Mouse (Mus musculus): ENCODE data around the gene Gm20671. TPM values are rescaled to one million over a fixed set of nuclear protein-coding genes. Genes with fewer than 3 reads are reported as not detected.
"Not testable (repeated sequence)": the region's sequence is repeated elsewhere in the genome, so short reads cannot be mapped to it uniquely, and the experiment has no call there.

Gm20671 gene
- polyA plus RNA-seq, 1 experiment from 2014 or later, result not detected

DNA sequence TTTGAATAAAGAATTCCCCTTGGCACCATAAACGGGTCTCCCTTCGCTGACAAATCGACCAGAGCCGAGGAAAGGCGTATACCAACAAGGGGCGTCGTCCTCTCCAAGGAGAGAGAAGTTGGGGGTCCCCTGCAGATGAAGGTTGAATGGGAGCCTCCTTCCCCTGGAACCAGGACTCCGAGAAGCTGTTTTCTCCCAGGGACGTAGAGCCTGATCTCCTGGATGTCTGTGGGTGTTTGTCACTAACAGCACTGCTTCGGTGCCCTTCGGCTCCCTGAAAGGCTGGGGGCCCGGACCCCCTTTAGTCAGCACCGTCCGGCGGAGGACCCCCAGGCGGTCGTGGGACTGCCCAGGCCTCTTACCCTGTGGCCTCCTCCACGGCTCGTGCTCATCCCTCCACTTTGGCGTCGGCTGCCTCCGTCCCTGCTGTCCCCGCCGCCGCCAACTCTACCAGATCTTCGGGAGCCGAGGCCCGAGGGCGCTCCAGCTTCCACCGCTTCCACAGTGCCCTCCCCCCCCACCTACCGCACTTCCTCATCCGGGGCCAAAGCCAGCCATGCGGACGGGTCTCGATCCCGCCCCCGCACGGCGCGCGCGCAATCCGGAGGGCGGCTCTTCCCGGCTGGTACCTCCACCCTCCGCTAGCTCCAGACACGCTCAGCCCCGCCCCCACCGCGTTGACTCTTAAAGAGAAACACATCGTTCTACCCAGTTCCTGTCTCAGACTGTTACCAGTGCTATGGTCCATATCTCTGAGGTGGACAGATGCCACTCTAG lies 27.0 kb upstream of the Gm20671 start, which contains the start of gene Prr14l:
Gene Prr14l, minus strand, starts transcription at position 526 of the 777 bp plus-strand sequence.
- POLR2A ChIA-PET, result no interaction called here
- in situ Hi-C loops (cut with MboI; ENCODE audit: low pct_unique_long_range_greater_than_20kb), result no loop called here
- CTCF ChIA-PET, result interaction anchor here (1.3 to 2.3 kb wide), 3 partner anchors 13 to 31 kb away, joined by 4 to 6 read pairs (median 5); no protein-coding TSS in a partner anchor
- no peaks in the 10 kb centered on the region for H3K27me3 ChIP-seq
- DNase-seq (ENCODE audit: low read depth, low spot score) (peak; percentile 79), ATAC-seq (peak; percentile 84)
- TF ChIP-seq CTCF (IDR thresholded peaks at IDR 0.05), result no peak

DNA sequence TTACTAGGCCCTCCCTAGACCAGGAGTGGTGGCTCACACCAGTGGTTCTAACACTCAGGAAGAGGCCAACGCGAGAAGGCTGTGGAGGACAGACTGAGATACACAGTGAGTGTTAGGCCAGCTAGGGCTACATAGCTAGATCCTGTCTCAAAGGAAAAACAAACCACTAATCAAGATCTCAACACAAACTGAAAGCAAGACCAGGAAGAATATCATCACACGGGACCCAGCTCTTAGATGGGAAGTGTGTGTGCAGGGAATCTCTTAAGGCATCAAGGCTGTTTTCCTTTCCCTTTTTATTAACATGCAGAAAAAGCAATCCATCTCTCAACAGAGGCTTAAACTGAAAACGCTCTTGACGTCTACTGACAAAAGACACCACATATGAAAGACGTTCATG lies 25.1 kb upstream of the Gm20671 start:
- DNase-seq (ENCODE audit: low read depth, low spot score) (no peak), ATAC-seq (no peak)
- POLR2A ChIA-PET, result interaction anchor here (0.7 to 1.2 kb wide), 2 partner anchors 8 to 18 kb away, joined by 4 read pairs; no protein-coding TSS in a partner anchor
- no peaks in the 10 kb centered on the region for H3K27me3 ChIP-seq
- no peak for TF ChIP-seq CTCF (IDR thresholded peaks at IDR 0.05)
- CTCF ChIA-PET, result interaction anchor here (1.0 to 2.3 kb wide), 3 partner anchors 14 to 33 kb away, joined by 3 to 5 read pairs (median 4); no protein-coding TSS in a partner anchor
- in situ Hi-C loops (cut with MboI; ENCODE audit: low pct_unique_long_range_greater_than_20kb), result no loop called here

DNA sequence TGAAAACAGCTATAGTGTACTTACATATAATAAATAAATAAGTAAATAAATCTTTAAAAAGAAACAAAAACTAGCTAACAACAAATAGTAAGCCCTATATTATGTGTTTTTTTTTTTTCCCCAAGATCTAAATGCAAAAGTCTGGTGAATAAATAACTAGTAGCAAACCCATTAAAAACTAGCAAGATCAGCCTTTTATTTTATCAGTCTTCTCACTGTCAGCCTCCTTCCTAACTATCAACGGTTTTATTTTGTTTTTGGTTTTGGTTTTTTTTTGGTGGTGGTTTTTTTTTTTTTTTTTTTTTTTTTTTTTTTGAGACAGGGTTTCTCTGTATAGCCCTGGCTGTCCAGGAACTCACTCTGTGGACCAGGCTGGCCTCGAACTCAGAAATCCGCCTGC lies 22.7 kb upstream of the Gm20671 start:
- CTCF ChIA-PET, result interaction anchor here (0.9 kb wide), 1 partner anchor 18 kb away, joined by 3 read pairs; no protein-coding TSS in a partner anchor
- not testable (repeated sequence) for ATAC-seq

DNA sequence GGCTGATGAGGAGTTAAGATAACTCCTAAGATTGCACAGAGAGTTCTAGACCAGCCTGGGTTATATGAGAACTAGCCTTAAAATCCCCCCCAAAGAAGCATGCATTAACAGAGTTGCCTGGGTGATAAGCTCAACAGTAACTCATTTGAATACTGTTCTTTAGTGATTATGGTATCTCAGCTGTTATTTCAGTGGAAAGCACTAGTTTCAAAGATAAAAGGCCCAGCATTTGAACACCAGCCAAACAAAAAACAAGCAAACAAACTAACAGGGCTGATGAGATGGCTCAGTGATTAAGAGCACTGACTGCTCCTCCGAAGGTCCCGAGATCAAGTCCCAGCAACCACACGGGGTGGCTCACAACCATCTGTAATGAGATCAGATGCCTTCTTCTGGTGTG lies 22.3 kb upstream of the Gm20671 start:
- CTCF ChIA-PET, result interaction anchor here (0.9 kb wide), 1 partner anchor 17 kb away, joined by 3 read pairs; no protein-coding TSS in a partner anchor
- TF ChIP-seq CTCF (IDR thresholded peaks at IDR 0.05), result no peak
- ATAC-seq, result no peak
- in situ Hi-C loops (cut with MboI; ENCODE audit: low pct_unique_long_range_greater_than_20kb), result no loop called here
- POLR2A ChIA-PET, result no interaction called here
- no peak for DNase-seq (ENCODE audit: low read depth, low spot score)
- no peaks in the 10 kb centered on the region for H3K27me3 ChIP-seq

More for the DNA sequence above, 22.7 kb upstream of the Gm20671 start:
- H3K27me3 ChIP-seq; DNase-seq (ENCODE audit: low read depth, low spot score); in situ Hi-C loops (cut with MboI; ENCODE audit: low pct_unique_long_range_greater_than_20kb); POLR2A ChIA-PET: not testable (repeated sequence)

DNA sequence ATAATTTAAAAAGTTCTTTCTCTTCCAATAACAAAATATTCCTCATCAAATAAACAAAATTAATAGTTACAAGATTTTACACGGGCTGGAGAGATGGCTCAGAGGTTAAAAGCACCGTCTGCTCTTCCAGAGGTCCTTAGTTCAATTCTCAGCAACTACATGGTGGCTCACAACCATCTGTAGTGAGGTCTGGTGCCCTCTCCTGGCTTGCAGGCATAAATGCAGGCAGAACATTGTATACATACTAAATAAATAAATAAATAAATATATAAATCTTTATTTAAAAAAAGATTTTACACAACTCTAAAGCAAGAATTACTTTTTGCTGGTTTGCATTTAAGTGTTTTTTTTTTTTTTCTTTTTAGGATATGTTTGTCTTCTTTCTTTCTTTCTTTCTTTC lies 13.1 kb upstream of the Gm20671 start:
- in situ Hi-C loops (cut with MboI; ENCODE audit: low pct_unique_long_range_greater_than_20kb), result no loop called here

DNA sequence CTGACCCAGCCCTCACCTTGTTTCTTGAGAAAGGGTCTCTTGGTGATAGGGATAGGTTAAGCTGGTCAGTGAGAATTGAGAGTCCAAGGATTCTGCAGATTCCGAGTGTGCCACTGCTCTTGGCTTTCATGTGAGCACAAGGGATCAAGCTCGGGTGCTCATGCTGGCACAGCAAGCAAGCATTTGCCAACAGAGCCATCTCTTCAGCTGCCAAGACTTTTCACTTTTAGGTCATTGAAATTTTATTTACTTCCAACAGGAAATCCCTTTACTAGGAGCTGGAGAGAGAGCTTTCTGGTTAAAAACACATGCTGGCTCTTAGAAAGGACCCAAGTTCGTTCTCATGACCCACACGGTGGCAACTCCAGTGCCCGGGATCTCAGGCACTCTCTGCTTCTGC lies 10.1 kb upstream of the Gm20671 start:
- POLR2A ChIA-PET, result no interaction called here
- no peak for ATAC-seq
- no peak for DNase-seq (ENCODE audit: low read depth, low spot score)
- no peaks in the 10 kb centered on the region for H3K27me3 ChIP-seq
- TF ChIP-seq CTCF (IDR thresholded peaks at IDR 0.05), result no peak
- in situ Hi-C loops (cut with MboI; ENCODE audit: low pct_unique_long_range_greater_than_20kb), result no loop called here
- CTCF ChIA-PET, result interaction anchor here (1.3 kb wide), 1 partner anchor 10 kb away, joined by 4 read pairs; the partner anchor contains the start of gene Gm20671

More for the DNA sequence above, 13.1 kb upstream of the Gm20671 start:
- ATAC-seq, result no peak
- ChIA-PET CTCF (interaction anchor here (1.6 kb wide), 1 partner anchor 9 kb away, joined by 4 read pairs; no protein-coding TSS in a partner anchor), POLR2A (no interaction called here)
- peak; percentile 58 for TF ChIP-seq CTCF (IDR thresholded peaks at IDR 0.05)
- no peak for DNase-seq (ENCODE audit: low read depth, low spot score)
- H3K27me3 ChIP-seq, result no peaks in the 10 kb centered on the region

DNA sequence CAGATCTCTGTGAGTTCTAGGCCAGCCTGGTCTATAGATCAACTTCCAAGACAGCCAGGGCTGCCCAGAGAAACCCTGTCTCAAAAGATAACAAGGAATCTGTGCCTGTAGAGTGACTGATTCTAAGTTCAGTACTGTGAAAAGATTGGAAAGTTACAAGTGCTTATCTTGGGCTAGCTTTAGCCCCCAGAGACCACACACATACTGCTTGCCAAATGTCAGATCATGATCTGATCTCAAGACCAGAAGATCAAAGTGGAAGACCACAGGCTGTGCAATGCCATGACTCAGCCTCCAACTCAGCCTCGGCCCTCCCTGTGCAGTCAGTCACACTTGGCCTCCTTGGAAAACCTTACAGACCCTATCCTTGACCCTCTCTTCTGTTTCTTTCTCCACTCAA lies 7.6 kb upstream of the Gm20671 start:
- no peaks in the 10 kb centered on the region for H3K27me3 ChIP-seq
- no peak for DNase-seq (ENCODE audit: low read depth, low spot score)
- POLR2A ChIA-PET, result interaction anchor here (1.4 kb wide), 1 partner anchor 18 kb away, joined by 4 read pairs; no protein-coding TSS in a partner anchor
- CTCF ChIA-PET, result no interaction called here
- no peak for ATAC-seq
- in situ Hi-C loops (cut with MboI; ENCODE audit: low pct_unique_long_range_greater_than_20kb), result no loop called here
- TF ChIP-seq CTCF (IDR thresholded peaks at IDR 0.05), result no peak

DNA sequence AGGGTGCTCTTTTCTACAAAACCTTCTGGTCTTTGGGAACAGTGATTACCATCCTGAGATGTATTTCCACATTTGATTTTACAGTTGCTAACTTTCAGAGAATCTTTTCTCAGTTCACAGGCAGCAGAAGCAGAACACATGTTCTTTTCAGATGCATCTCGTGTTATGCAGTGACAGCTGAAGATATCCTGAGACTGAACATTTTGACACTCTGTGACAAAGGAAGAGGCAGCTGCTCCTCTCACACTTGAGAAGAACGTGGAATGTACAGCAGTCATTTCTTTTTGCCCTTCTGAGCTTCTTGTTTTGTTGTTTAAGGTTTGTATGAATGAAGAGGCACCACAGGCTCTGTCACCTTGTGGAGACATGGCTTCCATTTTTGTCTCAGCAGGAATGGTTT lies 3.1 kb upstream of the Gm20671 start:
- H3K27me3 ChIP-seq, result no peaks in the 10 kb centered on the region
- no peak for ATAC-seq
- TF ChIP-seq CTCF (IDR thresholded peaks at IDR 0.05), result no peak
- ChIA-PET POLR2A (no interaction called here), CTCF (no interaction called here)
- in situ Hi-C loops (cut with MboI; ENCODE audit: low pct_unique_long_range_greater_than_20kb), result no loop called here
- DNase-seq (ENCODE audit: low read depth, low spot score), result no peak

DNA sequence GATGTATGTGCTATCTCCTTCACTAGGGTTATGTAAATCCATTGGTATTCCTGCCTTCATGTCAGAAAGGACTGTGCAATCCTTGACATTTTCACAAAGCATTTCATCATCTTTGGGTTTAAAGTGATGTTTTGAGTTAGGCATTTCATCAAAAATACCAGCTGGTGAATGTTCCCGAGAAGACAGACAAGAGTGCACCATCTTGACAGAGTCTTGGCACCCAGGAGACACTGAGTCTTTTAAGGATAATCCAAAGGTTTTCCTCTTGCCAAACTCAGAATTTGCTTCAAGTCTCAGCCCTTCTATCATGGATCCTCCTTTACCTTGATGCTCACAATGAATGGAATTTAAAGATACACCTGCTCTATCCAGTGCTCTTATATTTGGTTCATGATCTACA lies 1.9 kb upstream of the Gm20671 start:
- ATAC-seq; DNase-seq (ENCODE audit: low read depth, low spot score); CTCF ChIA-PET; in situ Hi-C loops (cut with MboI; ENCODE audit: low pct_unique_long_range_greater_than_20kb); POLR2A ChIA-PET; H3K27me3 ChIP-seq: not testable (repeated sequence)

DNA sequence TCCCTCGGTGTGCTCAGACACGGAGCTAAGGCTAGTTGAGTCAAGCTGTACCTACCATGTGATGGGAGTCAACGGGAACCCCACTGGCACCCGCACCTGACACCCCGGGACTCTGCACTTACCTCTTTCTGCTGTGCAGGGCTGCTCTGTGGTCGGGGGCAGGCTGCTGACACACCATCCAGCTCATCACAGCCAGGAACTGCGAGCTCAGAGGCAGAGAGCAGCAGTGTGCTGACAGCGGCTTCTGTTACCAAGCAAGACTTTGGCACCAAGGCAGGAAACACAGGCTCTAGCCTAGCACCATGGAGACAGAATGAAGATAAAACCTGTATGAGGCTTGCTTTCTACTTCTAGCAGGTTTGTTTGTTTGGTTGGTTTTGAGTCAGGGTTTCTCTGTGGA lies 6.4 kb downstream of the Gm20671 start:
- in situ Hi-C loops (cut with MboI; ENCODE audit: low pct_unique_long_range_greater_than_20kb), result no loop called here
- POLR2A ChIA-PET, result interaction anchor here (0.7 kb wide), 1 partner anchor 9 kb away, joined by 3 read pairs; no protein-coding TSS in a partner anchor
- TF ChIP-seq CTCF (IDR thresholded peaks at IDR 0.05), result no peak
- no peak for ATAC-seq
- CTCF ChIA-PET, result interaction anchor here (1.4 kb wide), 1 partner anchor 12 kb away, joined by 7 read pairs; no protein-coding TSS in a partner anchor
- DNase-seq (ENCODE audit: low read depth, low spot score), result no peak
- no peaks in the 10 kb centered on the region for H3K27me3 ChIP-seq

DNA sequence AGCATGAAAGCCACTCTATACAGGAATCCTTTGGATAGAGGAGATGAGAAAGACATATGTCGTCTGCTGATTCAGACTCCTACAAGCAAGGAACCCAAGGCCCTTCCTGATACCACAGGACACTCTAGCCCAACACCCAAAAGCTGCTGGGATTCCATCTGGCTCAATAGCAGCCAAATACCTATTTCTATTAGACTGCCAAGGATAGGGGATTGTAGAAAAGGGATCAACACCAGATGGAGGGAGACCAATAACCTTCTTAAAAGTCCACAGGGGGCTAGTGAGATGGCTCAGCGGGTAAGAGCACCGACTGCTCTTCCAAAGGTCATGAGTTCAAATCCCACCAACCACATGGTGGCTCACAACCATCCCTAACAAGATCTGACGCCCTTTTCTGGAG lies 11.5 kb downstream of the Gm20671 start:
- no peak for ATAC-seq
- CTCF ChIA-PET, result no interaction called here
- POLR2A ChIA-PET, result no interaction called here
- TF ChIP-seq CTCF (IDR thresholded peaks at IDR 0.05), result no peak
- H3K27me3 ChIP-seq, result no peaks in the 10 kb centered on the region
- in situ Hi-C loops (cut with MboI; ENCODE audit: low pct_unique_long_range_greater_than_20kb), result no loop called here
- DNase-seq (ENCODE audit: low read depth, low spot score), result no peak

DNA sequence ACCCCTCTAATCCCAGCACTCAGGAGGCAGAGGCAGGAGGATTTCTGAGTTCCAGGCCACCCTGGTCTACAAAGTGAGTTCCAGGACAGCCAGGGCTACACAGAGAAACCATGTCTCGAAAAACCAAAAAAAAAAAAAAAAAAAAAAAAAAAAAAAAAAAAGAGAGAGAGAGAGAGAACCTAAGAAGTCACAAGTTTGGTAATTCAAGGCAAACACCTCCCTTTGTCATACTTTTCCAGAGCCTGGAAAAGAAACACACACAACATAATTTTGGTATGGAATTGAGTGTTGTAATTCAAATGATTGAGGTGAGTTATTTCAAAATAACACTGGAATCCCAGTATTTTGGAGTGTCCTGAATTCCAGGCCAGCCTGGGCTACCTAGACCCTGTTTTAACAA lies 40.5 kb downstream of the Gm20671 start:
- ChIA-PET POLR2A (interaction anchor here (1.3 to 1.4 kb wide), 2 partner anchors 10 to 15 kb away, joined by 3 to 4 read pairs; no protein-coding TSS in a partner anchor), CTCF (interaction anchor here (1.2 kb wide), 1 partner anchor 8 kb away, joined by 6 read pairs; no protein-coding TSS in a partner anchor)

More for the DNA sequence above, 40.5 kb downstream of the Gm20671 start:
- ATAC-seq; in situ Hi-C loops (cut with MboI; ENCODE audit: low pct_unique_long_range_greater_than_20kb); H3K27me3 ChIP-seq; DNase-seq (ENCODE audit: low read depth, low spot score): not testable (repeated sequence)
